Mouse (Mus musculus) 3T3-L1 (cell line): Measurements from ENCODE around the gene Mlana.

Experiments
- DNase-seq: peaks from one replicate; pipeline ENCODE4 v3.0.0-alpha.2; 2015; ENCODE audit warnings: low read depth, low spot score

Gene Mlana

DNA sequence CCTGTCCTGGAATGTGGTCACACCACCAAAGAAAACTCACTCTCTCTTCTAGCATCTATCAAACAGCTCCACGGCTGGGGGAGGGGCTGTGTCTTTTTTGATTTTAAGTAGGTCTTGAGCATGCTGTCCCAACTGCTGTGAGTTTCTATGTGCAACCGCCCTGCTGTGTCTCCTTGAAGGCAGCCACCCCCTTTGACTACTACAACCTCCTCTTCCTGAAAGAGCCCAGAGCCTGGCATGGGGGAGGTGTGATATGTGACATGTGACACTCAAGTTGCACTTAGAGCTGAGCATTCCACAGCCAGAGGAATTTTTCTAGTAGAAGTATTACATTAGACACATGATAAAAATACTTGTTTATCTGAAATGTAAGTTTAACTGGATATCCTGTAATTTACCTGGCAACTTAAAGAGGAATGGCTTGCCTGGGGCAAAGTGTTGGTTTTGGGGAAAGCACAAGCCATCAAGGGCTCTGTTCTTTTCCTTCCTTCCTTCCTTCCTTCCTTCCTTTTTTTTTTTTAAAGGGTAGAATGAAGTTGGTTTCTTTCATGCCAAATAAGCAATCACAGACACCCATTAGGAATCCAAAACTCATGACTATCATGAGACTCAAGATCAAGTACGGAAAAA is at the start of gene Mlana:
Gene Mlana, plus strand, starts transcription at position 580 of the 630 bp plus-strand sequence.
- DNase-seq = peak; percentile 29

GRCm38 (mm10) chr19:29648550-29648914 is 49.1 kb upstream of the Mlana start:
- no peak for DNase-seq

GRCm38 (mm10) chr19:29649683-29650082 is 47.9 kb upstream of the Mlana start:
- no peak for DNase-seq

DNA sequence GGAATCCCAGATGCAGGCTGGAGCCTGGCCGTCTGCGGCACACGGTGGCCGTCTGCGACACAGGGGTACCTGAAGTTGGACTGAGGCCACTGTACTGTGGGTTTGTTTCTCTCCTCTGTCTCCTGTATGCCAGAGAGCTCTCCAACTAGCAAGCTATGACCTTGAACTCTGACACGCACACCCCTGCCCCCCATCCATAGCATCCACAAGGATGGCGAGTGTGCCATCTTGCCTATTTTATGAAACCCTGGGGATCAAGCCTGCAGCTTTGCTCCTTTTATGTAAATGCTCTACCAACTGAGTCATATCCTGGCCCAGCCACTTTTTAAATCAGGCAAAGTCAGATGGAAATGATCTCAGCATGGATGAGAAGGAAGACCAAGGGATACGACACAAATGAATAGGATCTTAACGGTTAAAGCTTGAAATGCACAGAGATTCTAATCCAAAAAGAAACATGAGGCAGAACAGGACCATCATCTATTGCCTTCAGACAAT is 43.8 kb upstream of the Mlana start:
- DNase-seq = peak; percentile 79

DNA sequence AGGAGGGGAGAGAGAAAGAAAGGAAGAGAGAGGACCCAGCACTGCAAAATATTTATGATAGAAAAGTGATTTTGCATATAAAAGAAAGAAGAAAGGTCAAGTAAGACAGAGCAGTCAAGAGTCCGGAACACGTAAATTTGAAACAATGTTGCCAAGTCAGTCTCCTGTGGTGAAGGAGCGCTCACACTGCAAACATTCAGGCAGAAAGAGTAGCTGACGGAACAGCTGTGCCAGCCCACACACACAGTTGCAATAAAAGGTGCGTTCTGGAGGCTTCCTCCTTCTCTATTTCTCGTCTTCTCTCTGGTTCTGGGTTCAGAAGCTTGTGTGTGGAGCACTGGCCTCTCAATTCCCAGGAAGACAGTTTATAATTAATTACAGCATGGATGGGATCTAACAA is 42.5 kb upstream of the Mlana start:
- no peak for DNase-seq

DNA sequence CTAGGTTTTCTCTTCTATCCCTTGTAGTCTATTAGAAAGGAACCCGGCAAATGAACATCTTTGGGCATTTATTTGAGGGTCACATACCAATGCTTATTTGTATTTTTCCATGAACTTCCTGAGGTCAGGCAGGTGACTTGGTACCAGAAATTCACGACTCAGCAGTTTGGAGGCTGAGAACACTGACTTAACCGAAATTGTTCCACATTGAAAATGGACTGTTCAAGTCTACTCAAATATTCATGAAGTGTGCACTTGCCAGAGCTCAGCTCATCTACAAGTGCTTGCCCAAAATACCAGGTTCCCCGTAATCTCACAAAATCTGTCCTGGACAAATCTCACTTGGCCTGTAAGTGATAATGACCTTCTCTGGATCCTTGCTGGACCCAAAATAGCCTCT is 41.6 kb upstream of the Mlana start:
- no peak for DNase-seq

DNA sequence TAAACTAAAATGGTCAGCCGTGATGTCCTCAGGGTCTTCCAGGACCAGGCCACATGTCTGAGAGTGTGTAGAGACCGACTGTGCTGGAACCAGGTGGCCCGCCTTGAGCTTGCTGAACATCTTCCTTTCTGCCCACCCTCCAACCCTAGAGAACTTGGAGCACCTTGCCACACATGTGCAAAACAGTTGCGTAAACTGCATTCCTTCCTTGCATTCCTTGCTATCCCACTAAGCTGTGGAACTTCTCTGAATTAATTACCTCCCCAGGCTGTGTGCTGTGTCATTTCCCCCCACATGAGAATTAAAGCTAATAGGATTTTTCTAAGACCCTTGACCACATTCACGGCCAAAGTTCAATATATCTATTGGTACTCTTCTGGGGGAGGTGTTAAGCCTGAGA is 41.0 kb upstream of the Mlana start:
- DNase-seq = peak; percentile 69

GRCm38 (mm10) chr19:29657033-29657432 is 40.6 kb upstream of the Mlana start:
- no peak for DNase-seq

DNA sequence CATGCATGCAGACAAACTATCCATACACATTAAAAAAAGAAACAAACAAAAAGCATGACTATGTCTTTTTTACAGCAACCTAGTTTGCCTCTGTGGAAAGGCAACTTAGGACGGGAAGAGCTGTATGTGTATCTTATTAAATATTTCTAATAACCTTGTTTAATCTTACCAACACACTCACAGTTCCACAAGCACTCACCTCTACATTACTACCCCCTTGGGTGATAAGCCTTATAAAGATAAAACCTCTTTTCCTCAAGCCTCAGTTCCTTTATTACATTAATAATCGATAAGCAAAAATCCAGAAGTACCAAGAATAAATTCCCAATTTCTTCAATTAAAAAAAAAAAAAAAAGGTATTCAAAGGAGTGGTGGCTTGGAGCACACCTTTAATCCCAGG is 40.1 kb upstream of the Mlana start:
- no peak for DNase-seq

DNA sequence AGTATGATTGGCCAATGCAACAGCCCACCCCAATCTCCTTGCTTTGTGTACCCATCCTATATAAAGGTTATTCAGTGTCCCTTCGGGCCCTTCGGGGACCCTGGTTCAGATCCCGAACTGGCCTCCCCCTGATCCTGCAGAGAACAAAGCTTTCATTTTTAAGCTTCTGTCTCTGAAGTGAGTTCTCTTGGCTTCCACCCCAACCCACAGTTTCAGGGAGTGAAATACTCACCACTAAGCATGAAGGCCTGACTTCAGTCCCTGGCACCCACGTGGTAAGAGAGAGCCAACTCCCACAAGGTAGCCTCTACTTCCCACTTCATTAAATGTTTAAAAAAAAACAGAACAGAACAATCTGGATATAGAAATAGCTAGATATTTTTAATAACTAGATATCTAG is 38.8 kb upstream of the Mlana start:
- DNase-seq = peak; percentile 69

DNA sequence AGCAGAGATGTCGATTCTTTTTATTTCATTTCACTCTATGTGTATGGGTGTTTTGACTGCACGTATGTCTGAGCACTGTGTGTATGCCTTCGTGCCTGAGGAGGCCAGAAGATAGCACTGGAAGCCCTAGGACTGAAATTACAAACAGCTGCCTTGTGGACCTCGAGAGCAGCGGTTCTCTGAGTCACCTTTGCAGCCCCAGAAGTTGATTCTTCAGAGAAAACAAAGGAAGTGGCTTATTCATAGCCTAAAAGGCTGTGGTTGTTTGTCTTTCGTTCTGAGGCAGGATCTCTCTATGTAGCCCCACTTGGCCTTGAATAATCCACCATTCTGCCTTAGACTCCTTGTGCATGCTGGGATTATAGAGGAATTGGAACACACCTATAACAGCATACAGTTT is 37.9 kb upstream of the Mlana start:
- DNase-seq = peak; percentile 83

DNA sequence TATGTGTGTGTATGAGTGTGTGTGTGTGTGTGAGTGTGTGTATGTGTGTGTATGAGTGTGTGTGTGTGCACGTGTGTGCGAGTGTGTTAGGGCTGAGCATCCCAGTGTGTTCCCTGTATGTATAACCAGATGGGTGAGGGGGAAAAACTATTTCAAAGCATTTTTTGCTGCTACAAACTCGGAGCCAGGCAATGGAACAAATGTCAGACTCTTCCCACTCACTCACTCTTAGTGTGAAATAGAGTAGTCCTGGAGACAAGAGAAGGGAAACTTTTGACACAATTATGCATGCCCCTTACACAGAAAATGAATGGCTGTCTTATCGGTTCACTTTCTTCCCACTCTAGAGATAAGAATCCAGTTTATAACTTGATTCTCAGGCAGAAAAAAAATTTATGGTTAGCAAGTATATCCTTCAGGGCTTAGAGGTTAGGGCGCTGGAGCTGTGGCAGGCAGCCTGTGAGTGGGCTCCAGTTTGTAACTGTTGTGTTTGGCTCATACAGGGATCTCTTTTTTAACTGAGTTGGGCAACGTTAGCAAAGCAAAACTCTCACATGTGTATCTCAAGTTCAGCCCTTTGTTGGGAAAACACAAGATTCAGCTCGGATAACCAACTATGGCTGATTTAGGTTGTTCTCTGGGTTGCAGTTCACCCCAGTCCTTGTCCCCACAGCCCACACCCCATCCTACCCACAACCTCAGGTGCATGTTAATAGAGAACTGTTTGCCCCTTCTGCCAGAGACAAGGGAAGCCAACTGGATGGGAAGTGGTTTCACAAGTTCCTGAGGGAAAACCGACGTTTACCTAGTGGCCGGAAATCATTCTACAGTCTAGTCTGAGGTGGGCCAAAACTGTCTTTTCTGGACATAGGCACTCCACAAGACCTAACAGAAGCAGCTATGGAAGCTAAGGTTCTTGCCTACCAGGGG is 36.5 kb upstream of the Mlana start:
- no peak for DNase-seq

- no peak for DNase-seq
These were observed 35.5 kb upstream of the Mlana start for GRCm38 (mm10) chr19:29661974-29662580.

GRCm38 (mm10) chr19:29663780-29664179 is 33.8 kb upstream of the Mlana start:
- DNase-seq = no peak

GRCm38 (mm10) chr19:29664934-29665333 is 32.7 kb upstream of the Mlana start:
- DNase-seq = no peak

DNA sequence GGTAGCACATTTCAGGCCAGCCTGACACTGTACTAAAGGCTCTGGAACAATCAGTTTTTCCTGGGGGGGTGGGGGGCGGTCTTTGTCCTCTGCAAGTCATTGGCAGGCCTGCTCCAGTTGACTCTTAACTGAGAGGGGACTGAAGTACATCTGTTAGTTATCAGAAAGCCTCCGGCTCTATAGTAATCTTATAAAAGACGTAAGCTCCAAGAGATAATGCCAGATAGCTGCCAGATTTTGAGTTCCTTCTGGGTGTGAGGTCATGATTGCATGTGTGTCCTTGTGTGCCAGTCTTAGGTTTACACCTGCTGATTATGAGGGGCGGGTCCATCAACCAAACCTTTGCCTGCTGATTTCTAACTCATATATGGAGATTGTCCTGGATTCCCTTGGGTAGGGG is 31.5 kb upstream of the Mlana start:
- DNase-seq = no peak

- DNase-seq = peak; percentile 92
These were observed 30.5 kb upstream of the Mlana start for GRCm38 (mm10) chr19:29666965-29667594.

DNA sequence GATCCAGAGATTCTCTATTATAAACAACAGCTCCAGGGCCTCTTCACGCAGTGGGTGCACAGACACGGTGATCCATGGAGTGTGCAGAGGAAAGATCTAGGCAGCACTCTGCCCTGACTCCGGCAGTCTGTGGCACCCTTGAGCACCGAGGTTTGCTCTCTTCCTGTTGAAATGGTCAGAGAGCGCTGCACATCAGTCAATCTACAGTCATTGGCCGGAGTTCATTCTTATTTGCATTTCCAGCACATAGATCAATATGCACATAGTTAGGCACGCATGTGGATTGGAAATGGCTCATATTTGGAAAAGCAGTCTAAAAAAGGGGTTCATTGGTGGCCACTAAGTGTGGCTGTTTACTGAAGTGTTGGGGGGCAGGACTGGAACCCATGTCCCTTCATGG is 29.5 kb upstream of the Mlana start:
- no peak for DNase-seq

- peak; percentile 70 for DNase-seq
These were observed 27.4 kb upstream of the Mlana start for GRCm38 (mm10) chr19:29670247-29670646.

GRCm38 (mm10) chr19:29671160-29671559 is 26.5 kb upstream of the Mlana start:
- no peak for DNase-seq

GRCm38 (mm10) chr19:29672660-29673059 is 25.0 kb upstream of the Mlana start:
- no peak for DNase-seq

DNA sequence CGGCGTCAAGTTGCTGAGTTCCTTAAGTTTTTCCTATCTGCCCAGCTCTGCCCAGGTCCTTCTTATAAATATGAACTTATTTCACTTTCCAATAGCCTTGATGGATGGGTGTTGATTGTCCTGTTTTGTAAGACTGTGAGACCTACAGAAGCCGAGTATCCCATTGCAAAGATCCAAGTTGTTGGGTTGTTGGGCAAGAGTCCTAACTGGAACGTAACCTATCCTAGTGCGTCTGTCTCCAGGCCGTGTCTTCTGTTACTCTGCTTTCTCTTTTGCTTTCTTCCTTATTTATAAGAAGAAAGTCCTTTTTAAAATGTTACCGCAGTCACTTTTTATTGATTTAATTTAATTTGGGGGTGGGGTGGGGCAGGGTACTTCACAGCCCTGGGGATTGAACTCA is 22.7 kb upstream of the Mlana start:
- no peak for DNase-seq
